Mouse (Mus musculus) thymus, adult 2 months (tissue): Measurements from ENCODE around the gene Gxylt2.

Experiments
- CTCF ChIP-seq: fragments of 200-500 bp; IDR thresholded peaks from 2 replicates; pipeline ENCODE4 v1.5.1; 2012; ENCODE audit warnings: mild to moderate bottlenecking, control low read depth, low read length, moderate library complexity, borderline replicate concordance; ENCODE audit not compliant: control insufficient read depth, poor library complexity, insufficient read depth; ENCODE audit errors: extremely low read depth
- POLR2A ChIP-seq: fragments of 200-500 bp; IDR thresholded peaks from 2 replicates; pipeline ENCODE4 v1.6.1; 2012; ENCODE audit warnings: mild to moderate bottlenecking, low read length, control low read depth, moderate library complexity; ENCODE audit not compliant: control insufficient read depth, poor library complexity, insufficient read depth; ENCODE audit errors: extremely low read depth

DNA sequence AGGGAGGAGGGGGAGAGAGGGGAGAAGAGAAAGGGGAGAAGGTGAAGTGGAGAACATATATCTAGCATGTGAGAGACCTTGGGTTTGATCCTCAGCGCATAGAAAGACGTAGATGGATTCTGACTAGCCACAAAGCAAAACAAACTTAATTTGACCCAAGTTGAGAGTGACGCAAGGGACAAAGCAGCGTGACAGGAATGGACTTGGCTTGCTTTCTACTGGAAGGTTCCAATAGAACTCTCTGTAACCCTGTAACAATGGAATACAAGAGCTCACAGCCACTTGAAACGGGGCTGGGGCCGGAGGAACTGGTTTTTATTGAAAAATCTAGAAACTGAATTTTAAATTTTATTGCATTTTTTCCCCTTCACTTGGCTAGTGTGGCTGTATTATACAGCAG lies 127.2 kb downstream of the Gxylt2 start:
- no peak for TF ChIP-seq CTCF
- TF ChIP-seq POLR2A, result no peak
